Mouse (Mus musculus) forebrain, embryonic 13.5 days (tissue): ENCODE results near the gene Agpat1. TPM values are rescaled to one million over a fixed set of nuclear protein-coding genes. Genes with fewer than 3 reads are reported as not detected.

Experiments used
- ATAC-seq: fragments of 200-750 bp; cut with Nextera tagmentation; 2 replicates; pipeline ENCODE4 v1.8.0; 2017
- H3K27ac ChIP-seq: fragments of 300-500 bp; sonication (generic); 2 replicates; pipeline ENCODE4 v1.5.1; 2015; ENCODE audit warnings: inconsistent platforms, mild to moderate bottlenecking, moderate library complexity
- H3K27me3 ChIP-seq: fragments of 300-500 bp; sonication (generic); 2 replicates; pipeline ENCODE4 v1.6.1; 2015; ENCODE audit warnings: mild to moderate bottlenecking, inconsistent platforms
- H3K36me3 ChIP-seq: fragments of 300-500 bp; sonication (generic); 2 replicates; pipeline ENCODE4 v1.6.1; 2015; ENCODE audit warnings: mild to moderate bottlenecking, inconsistent platforms; ENCODE audit not compliant: poor library complexity, severe bottlenecking
- H3K4me1 ChIP-seq: fragments of 300-500 bp; sonication (generic); 2 replicates; pipeline ENCODE4 v1.6.1; 2015; ENCODE audit warnings: inconsistent platforms
- H3K4me2 ChIP-seq: fragments of 300-500 bp; sonication (generic); 2 replicates; pipeline ENCODE4 v1.6.1; 2015; ENCODE audit warnings: inconsistent platforms, mild to moderate bottlenecking, moderate library complexity
- H3K4me3 ChIP-seq: fragments of 300-500 bp; sonication (generic); 2 replicates; pipeline ENCODE4 v1.5.1; 2015; ENCODE audit warnings: mild to moderate bottlenecking, inconsistent platforms
- H3K9ac ChIP-seq: fragments of 300-500 bp; sonication (generic); 2 replicates; pipeline ENCODE4 v1.6.1; 2015; ENCODE audit warnings: mild to moderate bottlenecking, inconsistent platforms
- H3K9me3 ChIP-seq: fragments of 300-500 bp; sonication (generic); replicated peaks from 2 replicates; pipeline ENCODE4 v1.6.1; 2016; ENCODE audit warnings: inconsistent platforms
- WGBS: fragments of 180-500 bp; shearing (Covaris S2); methylation state at CpG from one replicate; pipeline ENCODE4 v1.1.7; 2015; 5-methylcytosine and 5-hydroxymethylcytosine counted together
- polyA plus RNA-seq: library from polyadenylated mRNA; unstranded; fragments of >200 nt; fragmentation: Nextera tagmentation; extraction: Ambion mirVana; gene quantifications from 2 replicates; pipeline ENCODE4 v1.2.1, GENCODE M21; 2015

The Agpat1 gene
- polyA plus RNA-seq, 1 experiment from 2014 or later = 74.4 TPM

GRCm38 (mm10) chr17:34661121-34661591 lies 57.1 kb downstream of the Agpat1 start:
- Histone ChIP-seq H3K4me3 (no peak overlapping the region), H3K36me3 (no peaks in the 10 kb centered on the region), H3K27ac (no peak overlapping the region), H3K9ac (no peak overlapping the region), H3K4me2 (peak overlapping the region; percentile 32; the same call in 1 of the 2 replicates), H3K27me3 (peaks cover 53% of the 10 kb centered on the region), H3K4me1 (no peaks in the 10 kb centered on the region), H3K9me3 (no peaks in the 10 kb centered on the region)
- 11% methylated on average over 19 of the region's 19 CpGs for WGBS
- no peak for ATAC-seq

GRCm38 (mm10) chr17:34662468-34662867 lies 58.4 kb downstream of the Agpat1 start:
- Histone ChIP-seq H3K27ac (no peak overlapping the region), H3K9me3 (no peaks in the 10 kb centered on the region), H3K4me2 (no peak overlapping the region), H3K27me3 (peaks cover 53% of the 10 kb centered on the region), H3K4me1 (no peaks in the 10 kb centered on the region), H3K9ac (no peak overlapping the region), H3K36me3 (no peaks in the 10 kb centered on the region), H3K4me3 (no peak overlapping the region)
- ATAC-seq = no peak
- 83% methylated on average over 1 of the region's 1 CpGs for WGBS

- Histone ChIP-seq H3K4me3 (no peak overlapping the region), H3K27ac (no peak overlapping the region), H3K27me3 (peaks cover 54% of the 10 kb centered on the region), H3K4me1 (no peaks in the 10 kb centered on the region), H3K9ac (no peak overlapping the region), H3K36me3 (no peaks in the 10 kb centered on the region), H3K4me2 (no peak overlapping the region), H3K9me3 (no peaks in the 10 kb centered on the region)
- WGBS = 81% methylated on average over 8 of the region's 8 CpGs
- no peak for ATAC-seq
Observed at GRCm38 (mm10) chr17:34662978-34663377, 58.9 kb downstream of the Agpat1 start.

Other genes starting within 250 kb of the Agpat1 start
- not detected in 2 replicates for gene Btnl2, start 249.4 kb upstream of the Agpat1 start, polyA plus RNA-seq
- gene Btnl1, start 227.1 kb upstream of the Agpat1 start, polyA plus RNA-seq = not detected in 2 replicates
- 2.4 and 2.6 TPM in 2 replicates for gene BC051142, start 205.4 kb upstream of the Agpat1 start, polyA plus RNA-seq
- gene Btnl4, start 126.9 kb upstream of the Agpat1 start, polyA plus RNA-seq = not detected in 2 replicates
- not detected in 2 replicates for gene Btnl6, start 86.9 kb upstream of the Agpat1 start, polyA plus RNA-seq
- gene Notch4, start 40.0 kb upstream of the Agpat1 start, polyA plus RNA-seq = 4.6 and 7.7 TPM in 2 replicates
- 2.4 and 3.0 TPM in 2 replicates for gene Gpsm3, start 14.5 kb upstream of the Agpat1 start, polyA plus RNA-seq
- 10.2 and 10.5 TPM in 2 replicates for gene Pbx2, start 13.0 kb upstream of the Agpat1 start, polyA plus RNA-seq
- 2.3 and 2.5 TPM in 2 replicates for gene Ager, start 6.4 kb upstream of the Agpat1 start, polyA plus RNA-seq
- 302 TPM in 2 replicates for gene Rnf5, start 572 bp upstream of the Agpat1 start, polyA plus RNA-seq
- 4.7 and 5.9 TPM in 2 replicates for gene Egfl8, start 11.7 kb downstream of the Agpat1 start, polyA plus RNA-seq
- 15.9 and 19.7 TPM in 2 replicates for gene Ppt2, start 24.2 kb downstream of the Agpat1 start, polyA plus RNA-seq
- 2.8 and 6.0 TPM in 2 replicates for gene Prrt1, start 25.3 kb downstream of the Agpat1 start, polyA plus RNA-seq
- gene Fkbpl, start 40.5 kb downstream of the Agpat1 start, polyA plus RNA-seq = 14.7 and 16.1 TPM in 2 replicates
- 95.9 and 105 TPM in 2 replicates for gene Atf6b, start 42.9 kb downstream of the Agpat1 start, polyA plus RNA-seq
- 0.01 and 0.05 TPM in 2 replicates for gene Tnxb, start 66.3 kb downstream of the Agpat1 start, polyA plus RNA-seq
- not detected in 2 replicates for gene C4b, start 139.6 kb downstream of the Agpat1 start, polyA plus RNA-seq
- not detected in 2 replicates for gene Cyp21a1, start 200.3 kb downstream of the Agpat1 start, polyA plus RNA-seq
- gene Stk19, start 232.7 kb downstream of the Agpat1 start, polyA plus RNA-seq = 36.6 and 40.0 TPM in 2 replicates
- gene Dxo, start 232.8 kb downstream of the Agpat1 start, polyA plus RNA-seq = 68.6 and 75.7 TPM in 2 replicates
- 50.1 and 57.9 TPM in 2 replicates for gene Skiv2l, start 245.9 kb downstream of the Agpat1 start, polyA plus RNA-seq
- gene Nelfe, start 246.1 kb downstream of the Agpat1 start, polyA plus RNA-seq = 106 and 109 TPM in 2 replicates